Mouse (Mus musculus) adipocyte (in vitro differentiated cells): ENCODE measurements around the gene Rabgap1l.
A peak's percentile ranks its signal among the peaks of the same experiment; 100 is the strongest.

Experiments
- DNase-seq: peaks from one replicate; pipeline ENCODE4 v3.0.0-alpha.2; 2016; ENCODE audit warnings: low spot score

Rabgap1l gene

GRCm38 (mm10) chr1:160244689-160245088, 548.3 kb downstream of the Rabgap1l start:
- DNase-seq: peak; percentile 23

- DNase-seq: no peak
Measured at GRCm38 (mm10) chr1:160240091-160240490, 552.9 kb downstream of the Rabgap1l start.

- no peak for DNase-seq
Measured at GRCm38 (mm10) chr1:160238852-160239443, 554.1 kb downstream of the Rabgap1l start.

GRCm38 (mm10) chr1:160237981-160238380, 555.0 kb downstream of the Rabgap1l start:
- no peak for DNase-seq

GRCm38 (mm10) chr1:160233921-160234320, 559.1 kb downstream of the Rabgap1l start:
- DNase-seq: peak; percentile 82

- DNase-seq: no peak
Measured at GRCm38 (mm10) chr1:160232113-160232512, 560.9 kb downstream of the Rabgap1l start.

GRCm38 (mm10) chr1:160231013-160231412, 562.0 kb downstream of the Rabgap1l start:
- DNase-seq: peak; percentile 79

- no peak for DNase-seq
Measured at GRCm38 (mm10) chr1:160227850-160228249, 565.2 kb downstream of the Rabgap1l start.

- no peak for DNase-seq
Measured at GRCm38 (mm10) chr1:160227196-160227595, 565.8 kb downstream of the Rabgap1l start.

GRCm38 (mm10) chr1:160224093-160224492, 568.9 kb downstream of the Rabgap1l start:
- no peak for DNase-seq

- DNase-seq: no peak
Measured at GRCm38 (mm10) chr1:160217898-160218297, 575.1 kb downstream of the Rabgap1l start.

- no peak for DNase-seq
Measured at GRCm38 (mm10) chr1:160214171-160214570, 578.8 kb downstream of the Rabgap1l start.

- DNase-seq: peak; percentile 99
Measured at GRCm38 (mm10) chr1:160212703-160213669, 580.0 kb downstream of the Rabgap1l start, which contains the start of gene Cacybp. Gene Cacybp (minus strand): TSS chr1:160212875.

GRCm38 (mm10) chr1:160212123-160212691, 580.8 kb downstream of the Rabgap1l start:
- peak; percentile 51 for DNase-seq

- no peak for DNase-seq
Measured at GRCm38 (mm10) chr1:160211597-160212122, 581.4 kb downstream of the Rabgap1l start.

GRCm38 (mm10) chr1:160210566-160210965, 582.4 kb downstream of the Rabgap1l start:
- peak; percentile 62 for DNase-seq

- DNase-seq: no peak
Measured at GRCm38 (mm10) chr1:160209844-160210243, 583.2 kb downstream of the Rabgap1l start.

- DNase-seq: peak; percentile 49
Measured at GRCm38 (mm10) chr1:160205486-160205885, 587.5 kb downstream of the Rabgap1l start.

- DNase-seq: no peak
Measured at GRCm38 (mm10) chr1:160195337-160195663, 597.7 kb downstream of the Rabgap1l start.

- DNase-seq: peak; percentile 100
Measured at GRCm38 (mm10) chr1:160194529-160195336, 598.3 kb downstream of the Rabgap1l start, which contains the start of gene Mrps14. Gene Mrps14 (plus strand): TSS chr1:160195215.

- peak; percentile 73 for DNase-seq
Measured at GRCm38 (mm10) chr1:160184506-160184905, 608.5 kb downstream of the Rabgap1l start.

- DNase-seq: no peak
Measured at GRCm38 (mm10) chr1:160181216-160181615, 611.8 kb downstream of the Rabgap1l start.
